Mouse (Mus musculus) embryonic stem cell, embryonic (primary cell): Measurements from ENCODE around the gene Adamtsl1.

ENCODE experiments used
- CTCF ChIA-PET, 4 experiments: fragments of 300-600 bp in 2 of 4; fragments of 350-600 bp in 2 of 4; sonication (Branson Sonifier 250); formaldehyde crosslinking; loops; one replicate each; lab custom pipeline; 2022; ENCODE audit warnings: inconsistent platforms in 2 of 4; lab: Charles Lee
- POLR2A ChIA-PET, 4 experiments: fragments of 300-600 bp in 2 of 4; fragments of 350-600 bp in 2 of 4; sonication (Branson Sonifier 250); formaldehyde crosslinking; loops; one replicate each; lab custom pipeline; 2022; ENCODE audit warnings: antibody characterized with exemption in 4 of 4, inconsistent platforms in 1 of 4; lab: Charles Lee

Adamtsl1 gene

GRCm38 (mm10) chr4:85764476-85764875 lies 250.5 kb downstream of the Adamtsl1 start:
- POLR2A ChIA-PET, result no interaction called here
- CTCF ChIA-PET, result no interaction called here

- ChIA-PET CTCF (no interaction called here), POLR2A (no interaction called here)
Observed at GRCm38 (mm10) chr4:85767666-85768065, 253.7 kb downstream of the Adamtsl1 start.

DNA sequence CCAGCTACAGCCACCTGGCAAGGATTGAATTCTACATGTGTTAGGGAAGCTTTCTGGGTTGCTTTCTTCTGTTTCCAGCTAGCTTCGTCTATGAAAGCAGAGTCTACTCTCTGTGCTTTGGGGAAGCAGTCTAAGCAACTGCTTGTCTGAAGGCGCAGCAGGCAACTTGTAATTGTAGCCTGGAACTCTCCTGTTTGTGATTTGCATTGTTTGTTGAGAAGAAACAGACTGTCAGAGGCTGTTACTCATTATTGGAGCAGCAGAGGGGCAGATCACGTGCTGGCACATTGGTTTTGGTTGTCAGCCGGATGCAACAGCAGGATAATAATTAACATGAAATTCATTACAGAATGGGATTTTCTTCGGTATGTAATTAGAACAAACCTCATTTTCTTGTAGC lies 254.1 kb downstream of the Adamtsl1 start:
- CTCF ChIA-PET, result no interaction called here

GRCm38 (mm10) chr4:85782511-85782910 lies 268.5 kb downstream of the Adamtsl1 start:
- ChIA-PET CTCF (no interaction called here), POLR2A (no interaction called here)

More for the DNA sequence above, 254.1 kb downstream of the Adamtsl1 start:
- POLR2A ChIA-PET, result no interaction called here

DNA sequence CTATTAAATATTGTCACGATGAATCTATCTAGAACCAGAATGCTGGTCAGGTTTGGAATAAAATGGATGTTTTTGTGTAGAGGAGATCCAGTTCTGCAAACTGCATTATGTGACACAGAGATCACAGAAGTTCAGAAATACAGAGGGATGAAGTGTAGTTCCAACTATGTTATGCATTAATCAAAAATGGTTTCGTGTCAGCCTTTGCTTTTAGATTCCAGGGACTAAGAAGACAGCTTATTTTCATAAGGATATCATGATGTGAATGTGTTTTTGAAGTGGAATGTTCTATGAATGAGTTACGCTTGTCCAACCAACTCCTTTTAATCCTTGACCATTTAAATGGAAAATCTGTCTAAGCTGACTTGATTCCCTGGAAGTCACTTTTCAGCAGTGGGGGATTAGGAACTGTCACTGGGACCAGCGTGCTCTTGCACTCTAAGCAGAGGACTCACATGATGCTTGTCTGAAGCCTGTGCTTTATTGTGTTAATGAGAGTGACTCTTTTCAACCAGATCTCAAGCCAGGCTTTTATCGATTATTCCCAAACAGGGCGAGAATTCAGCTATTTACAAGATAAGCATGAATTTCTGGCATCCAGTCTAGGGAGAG lies 269.9 kb downstream of the Adamtsl1 start:
- POLR2A ChIA-PET, result no interaction called here

GRCm38 (mm10) chr4:85784428-85784827 lies 270.5 kb downstream of the Adamtsl1 start:
- CTCF ChIA-PET, result interaction anchor here in 1 of 4 experiments (0.6 kb wide), 1 partner anchor 1044 kb away, joined by 3 read pairs; no protein-coding TSS in a partner anchor
- POLR2A ChIA-PET, result no interaction called here

More for the DNA sequence above, 269.9 kb downstream of the Adamtsl1 start:
- CTCF ChIA-PET, result interaction anchor here in 1 of 4 experiments (0.6 kb wide), 1 partner anchor 1043 kb away, joined by 3 read pairs; no protein-coding TSS in a partner anchor

- CTCF ChIA-PET, result interaction anchor here in 3 of 4 experiments (1.0 to 1.5 kb wide), 4 partner anchors 11 to 387 kb away, joined by 3 to 5 read pairs (median 4); no protein-coding TSS in a partner anchor
Observed at GRCm38 (mm10) chr4:85790226-85790625, 276.3 kb downstream of the Adamtsl1 start.

DNA sequence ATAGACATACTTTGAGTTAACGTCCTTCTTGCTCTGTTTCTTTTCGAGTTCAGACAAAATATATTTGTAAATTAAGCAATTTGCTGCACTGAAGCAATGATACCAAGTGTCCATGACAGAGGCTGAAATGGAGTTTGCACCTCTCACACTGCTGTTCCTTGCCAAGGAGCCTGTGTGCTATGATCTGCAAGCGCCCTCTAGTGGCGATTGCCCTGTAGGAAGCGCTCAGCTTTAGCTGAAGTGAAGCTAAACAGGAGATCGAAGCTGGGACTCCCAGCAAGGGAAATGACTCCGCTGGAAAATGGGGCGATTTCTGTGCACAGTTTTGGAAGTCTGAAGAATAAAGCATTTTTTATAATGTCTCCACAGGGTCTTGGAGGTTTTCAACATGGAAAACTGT lies 287.8 kb downstream of the Adamtsl1 start:
- ChIA-PET POLR2A (interaction anchor here in 3 of 4 experiments (0.6 to 1.2 kb wide), 3 partner anchors 639 to 754 kb away, joined by 3 to 5 read pairs (median 4); no protein-coding TSS in a partner anchor), CTCF (interaction anchor here (0.6 to 3.3 kb wide), 39 partner anchors 10 to 934 kb away, joined by 3 to 26 read pairs (median 4); partner anchors contain the start of gene Adamtsl1 (in 1 of the 4))

More at GRCm38 (mm10) chr4:85790226-85790625, 276.3 kb downstream of the Adamtsl1 start:
- POLR2A ChIA-PET, result no interaction called here

DNA sequence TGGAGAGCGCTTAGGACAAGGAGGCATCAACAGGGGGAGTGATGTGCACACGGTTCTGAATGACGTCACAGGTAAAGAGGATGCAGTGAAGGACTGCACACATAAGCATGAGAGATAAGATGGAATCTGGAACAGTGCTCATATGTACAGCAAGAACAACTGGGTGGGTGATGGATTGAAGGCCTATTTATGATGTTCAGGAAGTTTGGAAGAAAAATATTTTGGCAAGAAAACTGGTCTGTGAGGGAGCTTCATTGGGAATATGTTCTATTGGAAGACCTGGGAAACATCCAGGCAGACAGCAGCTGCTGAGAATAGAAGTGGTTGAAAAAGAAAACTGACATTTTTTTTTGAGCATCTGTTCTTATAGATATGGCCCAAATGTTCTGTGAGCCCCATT lies 300.4 kb downstream of the Adamtsl1 start:
- CTCF ChIA-PET, result interaction anchor here in 2 of 4 experiments (0.5 to 1.2 kb wide), 2 partner anchors 11 to 24 kb away, joined by 3 read pairs; no protein-coding TSS in a partner anchor
- POLR2A ChIA-PET, result no interaction called here

- POLR2A ChIA-PET, result no interaction called here
- CTCF ChIA-PET, result interaction anchor here in 1 of 4 experiments (1.2 kb wide), 1 partner anchor 17 kb away, joined by 4 read pairs; no protein-coding TSS in a partner anchor
Observed at GRCm38 (mm10) chr4:85818504-85818903, 304.5 kb downstream of the Adamtsl1 start.

GRCm38 (mm10) chr4:85819169-85819568 lies 305.2 kb downstream of the Adamtsl1 start:
- ChIA-PET CTCF (interaction anchor here in 3 of 4 experiments (0.7 to 1.0 kb wide), 5 partner anchors 12 to 756 kb away, joined by 3 to 5 read pairs (median 3); no protein-coding TSS in a partner anchor), POLR2A (interaction anchor here in 1 of 4 experiments (0.7 kb wide), 1 partner anchor 444 kb away, joined by 3 read pairs; no protein-coding TSS in a partner anchor)

GRCm38 (mm10) chr4:85819921-85820320 lies 305.9 kb downstream of the Adamtsl1 start:
- ChIA-PET POLR2A (interaction anchor here in 1 of 4 experiments (0.6 to 0.7 kb wide), 2 partner anchors 445 to 1562 kb away, joined by 3 to 6 read pairs; no protein-coding TSS in a partner anchor), CTCF (interaction anchor here (0.5 to 1.0 kb wide), 8 partner anchors 10 to 755 kb away, joined by 3 to 5 read pairs (median 3); no protein-coding TSS in a partner anchor)

DNA sequence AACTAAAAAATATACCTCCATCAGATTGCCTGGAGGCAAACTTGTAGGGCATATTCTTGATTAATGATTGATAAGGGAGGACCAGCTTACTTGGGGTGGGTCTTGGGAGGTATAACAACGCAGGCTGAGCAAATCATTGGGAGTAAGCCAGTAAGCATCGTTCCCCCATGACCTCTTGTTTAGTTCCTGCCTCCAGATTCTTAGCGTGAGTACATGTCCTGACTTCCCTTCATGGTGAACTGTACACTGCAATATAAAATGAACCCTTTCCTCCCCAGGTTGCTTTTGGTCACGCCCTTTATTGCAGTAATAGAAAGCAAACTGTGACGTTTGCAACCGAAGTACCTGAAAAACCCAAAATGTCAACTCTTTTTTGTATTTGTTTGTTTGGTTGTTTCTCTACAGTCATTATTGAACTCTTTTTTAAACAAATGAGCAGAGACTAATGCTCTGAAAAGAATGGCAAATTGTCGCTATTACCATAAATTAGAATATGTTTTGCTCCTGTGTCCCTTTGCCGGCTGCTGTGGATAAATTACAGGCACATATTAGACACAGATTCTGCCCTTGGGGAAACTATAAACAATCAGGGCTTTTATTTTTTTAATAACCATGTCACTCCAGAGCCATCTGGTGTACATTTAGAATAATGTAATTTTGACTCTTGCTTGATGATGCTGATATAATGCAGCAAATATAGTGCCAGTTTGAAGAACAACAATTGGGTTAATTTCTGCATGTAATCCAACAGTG lies 310.2 kb downstream of the Adamtsl1 start:
- ChIA-PET CTCF (interaction anchor here in 2 of 4 experiments (1.0 to 1.4 kb wide), 2 partner anchors 7 to 23 kb away, joined by 3 to 4 read pairs (median 4); no protein-coding TSS in a partner anchor), POLR2A (interaction anchor here in 1 of 4 experiments (0.6 kb wide), 1 partner anchor 616 kb away, joined by 3 read pairs; no protein-coding TSS in a partner anchor)

GRCm38 (mm10) chr4:85824705-85825085 lies 310.7 kb downstream of the Adamtsl1 start:
- ChIA-PET POLR2A (interaction anchor here in 1 of 4 experiments (0.6 kb wide), 1 partner anchor 617 kb away, joined by 3 read pairs; no protein-coding TSS in a partner anchor), CTCF (no interaction called here)

DNA sequence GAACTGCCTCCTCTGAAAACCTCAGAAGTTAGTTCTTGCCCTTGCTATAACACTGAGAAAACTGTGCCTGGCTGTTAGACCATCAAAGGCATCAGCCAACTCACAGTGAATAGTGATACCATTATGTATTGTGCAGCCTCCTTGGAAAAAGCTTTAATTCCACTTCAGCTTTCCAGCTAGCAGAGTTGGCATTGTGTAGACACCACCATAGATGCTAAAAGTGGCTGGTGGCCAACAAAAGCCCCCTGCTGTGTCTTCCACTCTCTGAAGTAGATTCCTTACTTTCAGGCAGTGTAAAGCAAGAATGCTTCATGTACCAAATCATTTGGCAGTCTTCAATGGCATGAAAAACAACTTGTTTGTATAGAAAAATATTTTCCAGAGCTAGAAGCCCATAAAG lies 323.1 kb downstream of the Adamtsl1 start:
- POLR2A ChIA-PET, result no interaction called here

GRCm38 (mm10) chr4:85837532-85837965 lies 323.6 kb downstream of the Adamtsl1 start:
- CTCF ChIA-PET, result no interaction called here
- POLR2A ChIA-PET, result no interaction called here

More for the DNA sequence above, 323.1 kb downstream of the Adamtsl1 start:
- CTCF ChIA-PET, result no interaction called here

DNA sequence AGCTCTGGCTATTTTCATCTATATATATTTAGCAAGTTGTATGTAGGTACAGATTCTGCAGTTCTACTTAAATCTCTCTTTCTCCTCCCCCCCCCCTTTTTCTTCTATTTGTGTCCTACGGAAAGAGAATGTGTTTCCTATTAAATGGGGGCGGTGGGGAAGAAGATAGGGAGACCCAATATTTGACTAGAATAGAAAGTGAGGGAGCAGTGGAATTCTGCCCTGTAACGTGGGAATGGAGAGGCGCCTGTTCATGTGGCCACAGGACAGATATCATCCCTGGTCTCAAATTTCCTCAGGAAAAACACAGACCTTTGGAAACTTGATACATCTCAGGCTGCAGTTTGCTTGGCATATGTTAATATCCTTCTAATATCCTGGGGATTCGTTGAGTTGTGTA lies 324.1 kb downstream of the Adamtsl1 start:
- ChIA-PET POLR2A (no interaction called here), CTCF (no interaction called here)

GRCm38 (mm10) chr4:85842113-85842512 lies 328.1 kb downstream of the Adamtsl1 start:
- ChIA-PET POLR2A (no interaction called here), CTCF (interaction anchor here in 1 of 4 experiments (0.6 kb wide), 1 partner anchor 1836 kb away, joined by 3 read pairs; no protein-coding TSS in a partner anchor)

- ChIA-PET POLR2A (no interaction called here), CTCF (no interaction called here)
Observed at GRCm38 (mm10) chr4:85844381-85844780, 330.4 kb downstream of the Adamtsl1 start.
